Mouse (Mus musculus): ENCODE data around the gene Nfam1.

Gene Nfam1

DNA sequence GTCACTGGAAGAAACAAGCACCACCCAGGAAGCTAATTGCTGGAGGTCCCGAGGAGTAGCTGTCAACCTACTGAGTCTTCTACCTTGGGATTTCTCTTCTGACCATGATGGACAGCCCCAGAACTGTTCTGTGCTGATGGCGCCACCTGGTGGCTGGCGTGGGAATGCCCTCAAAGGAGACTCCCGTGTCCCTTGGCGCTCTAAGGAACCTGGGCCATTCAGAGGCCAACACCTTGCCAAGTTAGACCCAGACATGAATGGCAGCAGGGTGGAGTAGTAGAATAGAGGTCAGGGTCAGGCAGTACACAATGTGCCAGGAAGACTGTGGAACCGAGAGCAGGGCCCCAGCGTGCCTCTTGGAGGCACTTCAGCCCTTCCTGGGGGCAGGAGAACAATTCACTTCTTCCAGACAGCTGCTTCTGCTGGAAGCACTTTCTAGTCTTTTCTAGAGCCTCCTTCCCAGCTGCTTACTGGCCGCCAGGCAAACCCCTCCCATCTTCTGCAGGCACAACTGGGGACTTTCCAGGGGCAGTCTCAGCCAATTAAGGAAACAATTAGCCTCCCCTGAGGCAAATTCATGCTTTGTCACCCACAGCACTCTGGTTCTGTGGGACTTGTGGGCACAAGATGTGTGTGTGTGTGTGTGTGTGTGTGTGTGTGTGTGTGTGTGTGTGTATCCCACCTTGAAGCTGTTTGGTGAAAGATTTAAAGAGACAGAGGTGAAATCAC, 4.8 kb upstream of the Nfam1 start:
- DNase-seq: peak; percentile 89

DNA sequence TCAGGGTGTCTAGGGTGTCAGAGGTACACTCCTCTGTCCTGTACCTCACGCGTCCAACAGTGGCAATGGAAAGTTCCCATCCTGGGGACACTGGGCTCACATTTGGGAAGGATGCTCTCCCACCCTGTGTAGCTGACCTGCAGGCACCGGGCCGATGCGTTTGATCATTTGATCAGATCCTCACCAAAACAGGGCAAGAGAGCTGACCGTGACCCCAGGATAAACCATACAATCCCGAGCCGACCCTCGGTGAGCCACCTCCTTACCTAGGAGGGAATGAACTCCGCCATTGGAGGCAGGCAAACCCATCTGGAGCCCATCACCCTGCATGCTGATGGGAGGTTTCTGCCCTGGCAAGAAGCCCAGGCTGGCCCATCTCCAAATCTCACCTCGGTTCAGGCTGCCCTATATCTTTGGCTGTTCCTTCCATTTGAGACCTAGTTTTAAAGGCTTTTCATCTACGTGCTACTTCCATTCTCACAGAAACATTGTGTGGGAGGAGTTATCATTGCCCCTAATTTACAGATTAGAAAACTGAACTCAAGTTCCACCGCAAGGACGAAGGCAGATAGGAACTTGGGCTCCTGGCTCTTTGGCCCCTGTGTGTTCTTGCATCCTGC, 3.9 kb upstream of the Nfam1 start:
- peak; percentile 65 for DNase-seq

GRCm38 (mm10) chr15:83036089-83036488, 3.0 kb upstream of the Nfam1 start:
- no peak for DNase-seq

DNA sequence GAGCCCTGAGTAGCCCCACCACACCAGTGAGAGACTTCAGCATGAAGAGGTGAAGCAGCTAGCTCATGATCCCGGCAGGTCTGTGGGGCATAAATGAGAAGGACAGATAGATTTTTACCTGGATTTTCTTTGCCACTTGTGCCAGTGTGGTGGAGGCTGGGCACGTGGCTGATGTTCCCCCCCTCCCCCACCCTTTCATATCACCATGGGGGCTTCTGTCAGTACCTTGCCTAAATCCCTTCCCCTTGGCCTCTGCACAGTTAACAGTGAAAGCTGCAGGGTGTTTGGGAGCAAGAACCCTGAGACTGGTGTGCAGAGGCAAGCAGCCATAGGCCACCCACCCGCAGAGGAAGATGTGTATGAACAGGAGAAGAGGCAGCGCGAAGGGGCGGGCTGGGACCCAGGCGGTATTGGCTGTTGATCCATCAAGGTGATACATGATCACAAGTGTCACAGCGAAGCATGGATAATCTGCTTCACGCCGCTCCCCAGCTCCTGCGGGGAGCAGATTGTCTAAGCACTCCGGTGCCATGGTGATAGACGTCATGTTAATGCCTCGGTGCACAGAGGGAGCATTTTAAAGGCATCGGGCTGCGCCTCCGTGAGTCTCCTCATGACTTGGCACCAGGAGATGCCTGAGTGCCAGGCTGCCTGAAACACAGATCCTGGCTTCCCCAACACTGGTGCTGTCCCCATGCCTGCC, 1.3 kb upstream of the Nfam1 start:
- peak; percentile 70 for DNase-seq

GRCm38 (mm10) chr15:83030884-83031283, 2.2 kb downstream of the Nfam1 start:
- DNase-seq: no peak

GRCm38 (mm10) chr15:83029725-83030718, 3.1 kb downstream of the Nfam1 start:
- no peak for DNase-seq

- no peak for DNase-seq
Measured at GRCm38 (mm10) chr15:83026129-83026528, 7.0 kb downstream of the Nfam1 start.

DNA sequence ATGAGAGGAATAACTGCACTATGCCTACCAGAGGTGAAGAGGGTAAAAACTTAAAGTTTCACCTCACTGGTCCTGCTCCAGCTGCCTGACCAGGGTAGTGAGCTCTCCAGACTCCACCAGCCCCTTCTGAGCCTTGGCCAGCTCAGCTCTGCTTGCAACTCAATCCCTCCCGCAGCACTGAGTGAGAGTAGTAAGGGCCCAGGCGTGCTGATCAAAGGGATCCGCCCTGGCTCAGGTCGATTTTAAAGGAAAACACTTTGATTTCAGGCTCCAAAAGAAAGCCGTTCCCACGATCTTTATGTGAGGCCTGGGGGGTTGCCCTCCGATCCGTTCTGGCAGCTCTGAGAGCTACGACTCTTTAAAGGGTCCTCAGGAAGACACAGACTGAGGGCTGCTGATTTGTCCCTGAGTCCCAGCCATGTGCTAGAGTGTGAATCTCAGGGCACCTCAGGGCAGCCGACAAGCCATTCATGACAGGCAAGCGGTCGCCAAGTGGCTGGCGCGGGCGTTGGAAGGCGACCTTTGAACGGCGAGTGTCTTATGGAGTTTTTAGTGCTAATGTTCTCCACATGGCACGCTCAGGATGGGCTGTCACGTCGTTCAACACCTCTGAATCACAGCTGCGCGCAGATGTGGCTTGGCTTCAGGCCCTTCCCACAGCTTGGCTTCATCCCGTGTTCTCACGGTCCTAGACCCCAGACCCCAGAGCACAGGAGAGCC, 7.9 kb downstream of the Nfam1 start:
- no peak for DNase-seq

DNA sequence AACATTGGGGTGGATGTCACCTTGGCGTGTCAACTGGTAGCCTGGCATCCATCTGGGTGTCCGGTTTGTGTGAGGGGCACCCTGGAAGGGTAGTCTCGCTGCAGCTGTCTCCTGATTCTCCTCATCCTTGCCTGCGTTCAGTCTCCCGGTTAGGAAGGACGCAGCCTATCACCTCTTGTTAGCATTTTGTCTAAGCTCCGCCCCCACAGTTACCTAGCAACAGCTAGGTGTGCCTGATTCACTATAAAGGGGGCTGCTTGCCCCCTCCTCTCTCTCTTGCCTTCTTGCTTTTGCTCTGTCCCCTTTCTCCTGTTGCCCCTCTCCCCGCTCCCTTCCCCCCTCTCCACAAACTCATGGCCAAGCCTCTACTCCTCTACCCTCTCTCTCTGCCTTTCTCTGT, 10.2 kb downstream of the Nfam1 start:
- DNase-seq: no peak

GRCm38 (mm10) chr15:83010990-83011664, 22.0 kb downstream of the Nfam1 start:
- DNase-seq: no peak

- DNase-seq: no peak
Measured at GRCm38 (mm10) chr15:83010423-83010822, 22.7 kb downstream of the Nfam1 start.

DNA sequence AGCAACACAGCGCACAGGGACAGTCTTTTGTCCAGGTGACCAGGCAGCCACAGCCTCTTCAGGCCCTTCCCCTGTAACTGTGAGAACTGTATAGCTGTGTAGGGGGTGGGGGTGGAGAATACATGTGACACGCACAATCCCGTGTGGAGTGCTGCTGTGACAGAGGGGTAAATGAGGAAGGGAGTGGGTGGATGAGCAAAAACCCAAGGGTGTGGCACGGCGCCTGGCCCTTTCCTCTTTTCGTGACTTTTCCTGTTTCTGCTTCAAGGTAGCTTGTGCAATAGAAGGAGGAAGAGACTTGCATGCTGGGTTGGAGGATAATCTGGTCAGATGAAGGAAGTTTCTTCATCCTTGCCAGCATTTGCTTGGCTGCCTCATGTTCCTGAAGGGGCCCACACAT, 23.6 kb downstream of the Nfam1 start:
- DNase-seq: no peak

DNA sequence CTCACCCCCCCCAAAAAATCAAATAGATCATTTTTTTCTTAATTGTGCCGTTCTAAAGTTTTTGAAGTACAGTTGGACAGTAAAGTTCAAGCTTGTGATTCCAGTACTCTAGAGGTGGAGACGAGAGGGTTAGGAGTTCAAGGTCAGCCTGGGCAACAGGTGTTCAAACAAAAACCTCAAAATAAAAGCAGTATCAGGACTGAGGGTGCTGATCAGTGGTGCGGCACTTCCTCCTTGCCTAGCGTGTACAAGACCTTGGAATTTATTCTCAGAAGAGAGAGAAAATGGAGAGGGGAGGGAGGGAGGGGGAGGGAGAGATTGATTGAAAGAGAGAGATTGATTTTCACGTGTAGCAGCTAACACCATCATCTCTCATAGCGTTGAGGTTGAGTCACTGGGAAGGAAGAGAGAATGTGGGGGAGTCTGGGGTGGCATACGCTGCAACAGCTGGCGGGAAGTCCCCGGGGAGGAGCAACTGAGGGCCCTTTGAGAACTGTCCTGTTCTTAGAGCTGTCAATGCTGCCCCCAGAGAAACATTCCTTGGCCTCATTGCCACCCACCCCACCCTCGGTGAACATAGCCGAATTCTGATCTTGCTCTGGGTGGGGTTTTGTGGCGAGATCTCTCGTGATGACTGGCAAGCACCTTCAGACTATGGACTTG, 24.2 kb downstream of the Nfam1 start:
- DNase-seq: no peak

GRCm38 (mm10) chr15:83007346-83007920, 25.7 kb downstream of the Nfam1 start:
- no peak for DNase-seq

- DNase-seq: peak; percentile 79
Measured at GRCm38 (mm10) chr15:83002665-83003548, 30.2 kb downstream of the Nfam1 start.

DNA sequence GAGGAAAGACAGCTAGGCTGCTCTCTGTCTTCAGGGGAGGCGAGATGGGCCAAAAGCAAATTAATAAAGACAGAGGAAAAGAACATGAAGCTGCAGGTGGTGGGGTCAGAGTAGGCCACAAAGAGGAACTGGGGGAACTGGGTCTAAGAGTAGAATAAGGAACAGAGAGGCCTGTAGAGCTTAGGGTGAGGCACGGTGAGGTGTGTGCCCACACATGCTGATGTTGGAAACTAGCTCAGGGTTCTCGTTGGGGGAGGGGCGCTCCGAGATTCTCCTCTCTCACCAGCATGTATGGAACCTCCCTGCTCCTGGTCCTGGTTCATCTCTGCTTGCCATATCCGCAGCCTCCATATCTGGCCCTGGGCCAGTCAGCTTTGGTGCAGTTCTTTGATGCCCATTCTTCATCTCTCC, 34.3 kb downstream of the Nfam1 start:
- no peak for DNase-seq

- DNase-seq: no peak
Measured at GRCm38 (mm10) chr15:82996431-82996830, 36.7 kb downstream of the Nfam1 start.

DNA sequence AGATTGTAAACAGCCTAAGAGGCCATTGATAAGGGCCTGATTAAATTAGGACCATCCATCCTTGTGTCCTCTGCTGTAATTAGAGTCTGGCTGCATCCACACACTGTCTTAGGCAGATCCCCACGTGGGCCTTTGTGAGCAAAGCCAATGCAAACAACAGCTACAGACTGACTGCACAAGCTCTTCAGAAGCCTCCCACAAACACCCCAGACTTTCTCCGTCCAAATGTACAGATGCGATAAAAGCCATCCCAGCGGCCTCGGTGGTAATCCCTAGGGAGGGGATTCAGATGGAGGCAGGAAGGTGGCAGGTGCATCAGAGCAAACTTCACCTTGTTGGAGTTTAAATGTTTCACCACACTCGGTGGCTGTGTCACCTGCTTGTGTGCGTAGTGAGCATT, 37.9 kb downstream of the Nfam1 start:
- DNase-seq: no peak

- DNase-seq: no peak
Measured at GRCm38 (mm10) chr15:82992911-82993310, 40.2 kb downstream of the Nfam1 start.
